Mouse (Mus musculus) midbrain, embryonic 13.5 days (tissue): Measurements from ENCODE around the gene Zmat5. TPM values are rescaled to one million over a fixed set of nuclear protein-coding genes. Genes with fewer than 3 reads are reported as not detected.
A peak's percentile ranks its signal among the peaks of the same experiment; 100 is the strongest.
"Not testable (repeated sequence)": the region's sequence is repeated elsewhere in the genome, so short reads cannot be mapped to it uniquely, and the experiment has no call there.

Experiments
- ATAC-seq: fragments of 200-750 bp; cut with Nextera tagmentation; 2 replicates; pipeline ENCODE4 v1.8.0; 2017; ENCODE audit warnings: mild to moderate bottlenecking, moderate TSS enrichment, moderate library complexity
- H3K27ac ChIP-seq: fragments of 300-500 bp; sonication (generic); 2 replicates; pipeline ENCODE4 v1.5.1; 2015; ENCODE audit warnings: inconsistent platforms, mild to moderate bottlenecking, moderate library complexity
- H3K27me3 ChIP-seq: fragments of 300-500 bp; sonication (generic); 2 replicates; pipeline ENCODE4 v1.6.1; 2015; ENCODE audit warnings: mild to moderate bottlenecking, inconsistent platforms
- H3K36me3 ChIP-seq: fragments of 300-500 bp; sonication (generic); 2 replicates; pipeline ENCODE4 v1.6.1; 2015; ENCODE audit warnings: mild to moderate bottlenecking, inconsistent platforms
- H3K4me1 ChIP-seq: fragments of 300-500 bp; sonication (generic); replicated peaks from 2 replicates; pipeline ENCODE4 v1.6.1; 2015; ENCODE audit warnings: inconsistent platforms
- H3K4me2 ChIP-seq: fragments of 300-500 bp; sonication (generic); replicated peaks from 2 replicates; pipeline ENCODE4 v1.6.1; 2015; ENCODE audit warnings: moderate library complexity, mild to moderate bottlenecking, inconsistent platforms
- H3K4me3 ChIP-seq: fragments of 300-500 bp; sonication (generic); replicated peaks from 2 replicates; pipeline ENCODE4 v1.5.1; 2015; ENCODE audit warnings: mild to moderate bottlenecking, inconsistent platforms
- H3K9ac ChIP-seq: fragments of 300-500 bp; sonication (generic); replicated peaks from 2 replicates; pipeline ENCODE4 v1.6.1; 2015; ENCODE audit warnings: mild to moderate bottlenecking, inconsistent platforms
- H3K9me3 ChIP-seq: fragments of 300-500 bp; sonication (generic); 2 replicates; pipeline ENCODE4 v1.6.1; 2016; ENCODE audit warnings: mild to moderate bottlenecking, inconsistent platforms
- WGBS: fragments of 180-500 bp; shearing (Covaris S2); methylation state at CpG from one replicate; pipeline ENCODE4 v1.1.7; 2015; 5-methylcytosine and 5-hydroxymethylcytosine counted together
- polyA plus RNA-seq: library from polyadenylated mRNA; unstranded; fragments of >200 nt; fragmentation: Nextera tagmentation; extraction: Ambion mirVana; gene quantifications from 2 replicates; pipeline ENCODE4 v1.2.1, GENCODE M21; 2015

Zmat5 gene
- polyA plus RNA-seq, 1 experiment from 2014 or later = 72.9 TPM

DNA sequence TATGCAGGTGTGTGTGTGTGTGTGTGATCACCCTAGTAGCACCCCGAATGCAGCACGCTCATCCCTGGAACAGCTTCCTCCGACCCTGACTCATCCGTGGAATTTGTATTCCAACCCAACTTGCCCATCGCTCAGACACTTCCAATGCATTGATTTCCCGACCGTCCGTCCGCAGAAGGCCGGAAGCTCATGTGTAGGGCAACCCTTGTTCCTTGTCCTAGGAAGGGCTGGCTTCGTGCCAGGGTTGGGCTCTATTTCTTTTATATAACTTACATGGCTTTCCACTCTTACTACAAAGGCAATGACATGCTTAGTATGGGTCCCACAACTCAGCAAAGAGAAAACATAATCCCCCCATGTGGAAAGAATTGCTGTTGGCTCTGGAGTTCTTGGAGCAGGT is 12.3 kb upstream of the Zmat5 start:
- no peaks in the 10 kb centered on the region for H3K36me3 ChIP-seq
- H3K4me1 ChIP-seq = no peaks in the 10 kb centered on the region
- no peak overlapping the region for H3K4me3 ChIP-seq
- H3K9ac ChIP-seq = no peak overlapping the region
- ATAC-seq = no peak
- H3K9me3 ChIP-seq = no peaks in the 10 kb centered on the region
- no peak overlapping the region for H3K27ac ChIP-seq
- no peak overlapping the region for H3K4me2 ChIP-seq
- no peaks in the 10 kb centered on the region for H3K27me3 ChIP-seq
- 81% methylated on average over 11 of the region's 11 CpGs for WGBS

DNA sequence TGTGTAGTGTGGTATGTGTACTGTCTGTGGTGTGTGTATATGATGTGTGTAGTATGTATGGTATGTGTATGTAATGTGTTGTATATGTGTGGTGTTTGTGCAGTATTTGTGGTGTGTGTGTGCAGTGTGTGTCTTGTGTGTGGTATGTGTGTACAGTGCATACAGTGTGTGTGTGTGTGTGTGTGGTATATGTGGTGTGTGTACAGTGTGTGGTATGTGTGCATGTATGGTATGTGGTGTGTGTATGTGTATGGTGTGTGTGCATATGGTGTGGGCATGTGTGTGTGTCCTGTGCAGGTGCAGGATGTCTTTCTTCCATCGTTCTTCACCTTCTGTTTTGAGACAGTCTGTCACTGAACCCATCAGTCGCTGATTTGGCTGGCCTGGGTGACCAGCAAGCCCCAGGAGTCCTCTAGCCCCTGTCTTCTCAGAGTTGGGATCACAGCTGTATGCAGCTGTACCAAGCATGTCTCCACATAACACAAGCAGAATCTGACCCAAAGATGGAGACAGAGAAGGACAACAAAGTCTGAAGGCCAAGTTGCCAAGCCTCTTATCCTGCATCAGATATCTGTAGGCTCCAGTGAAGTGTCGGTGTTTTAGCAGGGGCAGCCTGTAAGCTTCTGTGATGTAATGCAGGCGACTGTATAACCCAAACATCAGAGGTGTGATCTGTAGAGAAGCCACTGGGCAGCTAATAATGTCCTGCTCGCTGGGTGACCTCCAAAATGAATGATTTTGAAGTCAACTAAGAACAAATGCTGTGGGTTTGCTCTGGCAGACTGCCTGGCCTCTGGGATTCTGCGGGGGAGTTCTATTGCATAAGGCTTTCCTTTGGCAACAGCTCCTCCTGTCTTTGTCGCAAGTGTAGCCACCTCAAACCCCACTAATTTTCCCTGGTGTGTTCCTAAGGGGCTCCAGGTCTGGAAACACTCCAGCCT is 7.2 kb upstream of the Zmat5 start:
- Histone ChIP-seq H3K4me3 (no peak overlapping the region), H3K4me1 (no peaks in the 10 kb centered on the region), H3K9me3 (no peaks in the 10 kb centered on the region), H3K27ac (no peak overlapping the region), H3K27me3 (no peaks in the 10 kb centered on the region), H3K4me2 (no peak overlapping the region), H3K9ac (no peak overlapping the region), H3K36me3 (peaks cover 14% of the 10 kb centered on the region)
- no peak for ATAC-seq
- 61% methylated on average over 7 of the region's 7 CpGs for WGBS

DNA sequence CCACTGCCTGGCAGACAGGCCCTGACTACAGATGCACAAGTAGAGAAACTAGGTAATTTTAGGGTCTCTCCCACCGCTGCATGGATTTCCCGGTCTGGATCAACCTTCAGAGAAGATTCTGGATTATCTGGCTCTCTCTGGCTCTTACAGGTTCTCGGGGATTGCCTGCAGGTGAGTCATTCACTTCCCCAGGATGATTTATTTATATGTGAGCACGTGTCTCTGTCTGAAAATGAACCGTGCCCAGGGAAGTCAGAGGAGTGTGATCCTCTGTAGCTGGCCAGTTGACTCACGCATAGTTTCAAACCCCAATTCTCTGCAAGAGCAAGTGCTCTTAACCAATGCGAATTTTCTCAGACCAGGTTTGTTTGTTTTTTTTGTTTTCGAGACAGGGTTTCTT is 3.8 kb upstream of the Zmat5 start:
- no peak overlapping the region for H3K4me3 ChIP-seq
- H3K4me2 ChIP-seq = no peak overlapping the region
- no peak overlapping the region for H3K27ac ChIP-seq
- 88% methylated on average over 8 of the region's 8 CpGs for WGBS
- peaks cover 18% of the 10 kb centered on the region for H3K4me1 ChIP-seq
- no peak for ATAC-seq
- H3K9me3 ChIP-seq = no peaks in the 10 kb centered on the region
- H3K36me3 ChIP-seq = peaks cover 14% of the 10 kb centered on the region
- H3K9ac ChIP-seq = no peak overlapping the region
- H3K27me3 ChIP-seq = no peaks in the 10 kb centered on the region

DNA sequence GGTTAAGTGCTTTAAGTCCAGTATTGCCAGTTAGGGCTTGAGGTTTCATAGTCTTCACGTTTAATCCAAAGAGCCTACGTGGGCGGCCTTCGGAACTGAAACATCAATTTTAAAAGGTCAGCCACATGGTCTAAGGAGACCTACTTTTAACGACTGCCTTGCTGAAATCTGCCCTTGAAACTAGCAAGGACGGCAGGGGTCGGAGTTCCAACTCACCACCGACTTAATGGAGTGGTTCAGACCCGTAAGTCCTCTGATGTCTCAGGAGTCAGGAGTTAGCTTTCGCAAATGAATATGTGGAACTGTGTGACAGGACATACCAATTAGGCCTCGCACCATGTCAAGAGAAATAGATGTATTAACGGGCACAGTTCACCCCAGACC is 798 bp upstream of the Zmat5 start:
- Histone ChIP-seq H3K4me2 (peak overlapping the region; percentile 78), H3K9ac (peak overlapping the region; percentile 81), H3K9me3 (no peaks in the 10 kb centered on the region), H3K27ac (0 out of 2 replicates have a peak overlapping the region, but pooled peaks have one; percentile 26), H3K27me3 (no peaks in the 10 kb centered on the region), H3K36me3 (peaks cover 14% of the 10 kb centered on the region), H3K4me3 (peak overlapping the region; percentile 78), H3K4me1 (peaks cover 18% of the 10 kb centered on the region)
- 5% methylated on average over 12 of the region's 12 CpGs for WGBS
- no peak for ATAC-seq

DNA sequence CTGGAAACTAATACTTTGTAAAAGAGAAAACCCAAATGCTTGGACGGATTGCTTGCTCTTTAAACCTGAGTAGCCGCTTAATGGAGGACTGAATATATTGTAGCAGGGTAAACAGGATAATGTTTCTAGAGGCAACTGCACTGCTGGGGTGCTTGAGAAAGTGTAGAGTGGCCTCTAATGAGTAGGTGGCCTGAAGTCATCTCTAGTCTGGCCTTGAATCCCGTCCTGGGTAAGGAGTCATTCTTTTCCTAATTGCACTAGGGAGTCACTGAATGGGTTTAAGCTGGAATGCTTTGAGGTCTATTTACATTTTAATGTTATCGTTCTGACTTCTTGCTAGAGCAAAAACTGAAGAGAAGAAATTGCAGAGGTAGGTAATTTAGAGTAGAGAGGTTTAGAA is 700 bp downstream of the Zmat5 start:
- peaks cover 18% of the 10 kb centered on the region for H3K4me1 ChIP-seq
- H3K27me3 ChIP-seq = no peaks in the 10 kb centered on the region
- H3K9me3 ChIP-seq = no peaks in the 10 kb centered on the region
- 6% methylated on average over 4 of the region's 4 CpGs for WGBS
- ATAC-seq = no peak
- no peak overlapping the region for H3K27ac ChIP-seq
- peak overlapping the region; percentile 78 for H3K4me2 ChIP-seq
- peaks cover 14% of the 10 kb centered on the region for H3K36me3 ChIP-seq
- peak overlapping the region; percentile 78 for H3K4me3 ChIP-seq
- H3K9ac ChIP-seq = peak overlapping the region; percentile 71

DNA sequence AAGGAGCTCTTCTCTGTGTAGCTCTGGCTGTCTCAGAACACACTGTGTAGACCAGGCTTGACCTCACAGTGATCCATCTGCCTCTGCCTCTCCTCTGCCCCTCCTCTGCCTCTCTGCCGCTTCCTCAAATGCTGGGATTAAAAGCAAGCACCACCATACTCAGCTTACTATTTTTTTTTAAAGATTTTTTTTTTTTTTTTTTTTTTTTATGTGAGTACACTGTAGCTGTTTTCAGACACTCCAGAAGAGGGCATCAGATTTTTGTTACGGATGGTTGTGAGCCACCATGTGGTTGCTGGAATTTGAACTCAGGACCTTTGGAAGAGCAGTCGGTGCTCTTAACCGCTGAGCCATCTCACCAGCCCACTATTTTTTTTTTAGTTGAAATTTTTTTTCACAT is 5.7 kb downstream of the Zmat5 start:
- H3K9ac ChIP-seq, H3K4me2 ChIP-seq, H3K36me3 ChIP-seq, H3K9me3 ChIP-seq, H3K4me3 ChIP-seq, H3K27me3 ChIP-seq, H3K27ac ChIP-seq, ATAC-seq, H3K4me1 ChIP-seq: not testable (repeated sequence)
- 82% methylated on average over 4 of the region's 4 CpGs for WGBS

DNA sequence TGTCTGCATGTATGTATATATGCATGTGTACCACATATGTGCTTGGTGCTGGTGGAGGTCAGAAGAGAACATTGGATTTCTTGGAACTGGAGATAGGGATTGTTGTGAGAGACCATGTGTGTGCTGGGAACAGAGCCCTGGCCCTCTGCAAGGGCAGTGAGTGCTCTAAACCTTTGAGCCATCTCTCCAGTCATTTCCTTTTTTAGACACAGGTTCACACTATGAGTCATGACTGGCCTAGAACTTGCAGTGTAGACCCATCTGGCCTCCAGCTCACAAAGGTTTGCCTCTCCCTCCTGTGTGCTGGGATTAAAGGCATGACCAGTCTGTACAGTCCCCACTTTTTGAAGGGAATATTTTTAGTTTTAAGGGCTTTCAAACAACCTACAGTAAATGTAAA is 8.3 kb downstream of the Zmat5 start:
- H3K36me3 ChIP-seq = no peaks in the 10 kb centered on the region
- H3K4me2 ChIP-seq = no peak overlapping the region
- no peaks in the 10 kb centered on the region for H3K4me1 ChIP-seq
- H3K4me3 ChIP-seq = no peak overlapping the region
- no peak for ATAC-seq
- H3K9me3 ChIP-seq = no peaks in the 10 kb centered on the region
- H3K9ac ChIP-seq = no peak overlapping the region
- no peak overlapping the region for H3K27ac ChIP-seq
- no peaks in the 10 kb centered on the region for H3K27me3 ChIP-seq

DNA sequence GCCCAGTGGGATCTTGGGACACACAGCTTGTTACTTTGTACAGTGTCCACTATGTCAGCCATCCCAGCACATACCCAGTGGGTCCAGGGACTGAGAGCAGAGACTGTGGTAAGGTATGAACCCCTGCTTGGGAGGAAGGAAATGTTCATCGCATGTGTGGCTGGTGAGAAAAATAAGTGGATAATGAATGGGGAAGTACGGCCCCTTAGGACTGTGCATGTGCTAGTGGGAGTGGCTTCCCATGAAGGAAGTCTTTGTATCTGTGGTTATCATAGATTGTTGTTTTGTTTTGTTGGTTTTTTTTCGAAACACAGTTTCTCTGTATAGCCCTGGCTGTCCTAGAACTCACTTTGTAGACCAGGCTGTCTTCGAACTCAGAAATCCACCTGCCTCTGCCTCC is 10.2 kb downstream of the Zmat5 start:
- no peak overlapping the region for H3K9ac ChIP-seq
- H3K4me2 ChIP-seq = no peak overlapping the region
- ATAC-seq = no peak
- no peak overlapping the region for H3K27ac ChIP-seq
- H3K27me3 ChIP-seq = no peaks in the 10 kb centered on the region
- no peaks in the 10 kb centered on the region for H3K9me3 ChIP-seq
- no peaks in the 10 kb centered on the region for H3K4me1 ChIP-seq
- 92% methylated on average over 4 of the region's 4 CpGs for WGBS
- H3K4me3 ChIP-seq = no peak overlapping the region
- no peaks in the 10 kb centered on the region for H3K36me3 ChIP-seq

DNA sequence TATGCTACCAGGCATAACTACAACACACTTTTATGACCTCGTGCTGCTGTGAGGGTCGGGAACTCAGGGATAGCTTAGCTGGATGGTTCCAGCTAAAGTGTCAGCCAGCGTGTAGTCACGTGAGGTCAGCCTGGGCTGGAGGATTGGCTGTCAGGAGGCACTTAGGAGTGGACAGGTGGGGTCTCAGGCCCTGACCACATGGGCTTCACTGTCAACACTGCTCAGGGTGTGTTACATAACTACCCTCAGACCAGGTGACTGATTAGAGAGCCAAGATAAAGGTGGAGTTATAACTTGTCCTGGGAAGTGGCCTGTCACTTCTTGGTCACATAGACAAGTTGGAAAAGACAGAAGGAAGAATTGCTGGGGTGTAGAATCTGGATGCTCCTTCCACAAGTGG is 11.1 kb downstream of the Zmat5 start:
- no peak overlapping the region for H3K9ac ChIP-seq
- no peak overlapping the region for H3K4me2 ChIP-seq
- no peaks in the 10 kb centered on the region for H3K27me3 ChIP-seq
- no peak overlapping the region for H3K4me3 ChIP-seq
- H3K9me3 ChIP-seq = no peaks in the 10 kb centered on the region
- H3K36me3 ChIP-seq = no peaks in the 10 kb centered on the region
- no peak for ATAC-seq
- no peaks in the 10 kb centered on the region for H3K4me1 ChIP-seq
- WGBS = 83% methylated on average over 4 of the region's 4 CpGs
- no peak overlapping the region for H3K27ac ChIP-seq

DNA sequence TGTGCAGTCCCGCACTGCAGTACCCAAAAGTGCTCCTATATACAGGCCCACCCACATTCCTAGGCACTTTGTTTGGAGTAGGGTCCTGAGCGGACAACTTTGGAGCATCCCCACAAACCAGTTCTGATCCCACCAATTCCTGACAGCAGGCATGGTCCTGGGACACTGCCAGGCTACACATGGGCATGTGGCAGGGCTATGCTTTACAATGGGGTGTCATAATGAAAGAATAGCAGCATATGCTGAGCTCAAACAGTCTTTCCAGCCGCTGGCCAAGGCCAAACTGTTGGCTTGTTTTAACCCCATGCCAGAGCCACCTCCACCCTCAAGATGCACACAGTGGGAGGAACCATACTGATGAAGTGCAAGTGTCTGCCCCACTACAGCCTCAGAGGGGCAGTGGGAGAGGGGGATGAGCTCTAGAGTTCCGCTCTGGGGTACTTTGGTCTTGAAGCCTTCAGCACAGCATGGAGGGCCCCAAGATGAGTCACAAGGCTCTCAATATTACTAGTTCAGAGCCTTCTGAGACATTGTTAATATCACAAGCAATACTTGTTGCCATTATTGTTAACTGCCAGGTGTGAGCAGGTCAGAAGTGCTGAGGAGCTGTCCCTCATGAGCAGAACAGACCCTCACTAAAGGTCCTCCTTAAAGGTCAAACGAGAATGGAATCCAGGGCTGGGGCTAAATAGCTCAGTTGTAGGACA is 12.2 kb downstream of the Zmat5 start:
- ATAC-seq = no peak
- Histone ChIP-seq H3K4me3 (no peak overlapping the region), H3K36me3 (no peaks in the 10 kb centered on the region), H3K9ac (no peak overlapping the region), H3K4me1 (peaks cover 5% of the 10 kb centered on the region; the same call in 1 of the 2 replicates), H3K27ac (no peak overlapping the region), H3K27me3 (no peaks in the 10 kb centered on the region), H3K4me2 (no peak overlapping the region), H3K9me3 (no peaks in the 10 kb centered on the region)
- 93% methylated on average over 5 of the region's 5 CpGs for WGBS

DNA sequence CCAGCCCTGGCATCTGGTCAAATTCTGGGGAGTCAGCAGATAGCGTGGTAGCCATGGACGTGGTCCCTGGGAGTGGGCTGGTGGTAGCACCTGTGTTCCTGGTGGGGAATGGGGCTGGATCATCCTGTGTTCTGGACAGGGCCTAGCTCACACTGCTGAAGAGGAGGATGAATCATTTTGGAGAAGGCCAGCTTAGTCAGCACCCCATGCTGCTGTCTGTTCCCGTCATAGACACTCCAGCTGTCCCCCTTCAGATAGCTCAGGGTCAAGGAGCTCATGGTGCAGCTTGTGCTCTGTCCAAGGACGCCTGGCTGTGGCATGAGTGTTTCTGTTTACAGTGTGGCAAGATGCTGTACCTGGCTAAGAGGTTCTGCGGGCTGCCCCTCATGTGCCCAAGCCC is 14.1 kb downstream of the Zmat5 start:
- Histone ChIP-seq H3K27me3 (no peaks in the 10 kb centered on the region), H3K27ac (no peak overlapping the region), H3K36me3 (peaks cover 12% of the 10 kb centered on the region), H3K4me1 (peaks cover 5% of the 10 kb centered on the region; the same call in 1 of the 2 replicates), H3K9ac (no peak overlapping the region), H3K9me3 (no peaks in the 10 kb centered on the region), H3K4me2 (no peak overlapping the region), H3K4me3 (no peak overlapping the region)
- no peak for ATAC-seq
- WGBS = 87% methylated on average over 5 of the region's 5 CpGs

DNA sequence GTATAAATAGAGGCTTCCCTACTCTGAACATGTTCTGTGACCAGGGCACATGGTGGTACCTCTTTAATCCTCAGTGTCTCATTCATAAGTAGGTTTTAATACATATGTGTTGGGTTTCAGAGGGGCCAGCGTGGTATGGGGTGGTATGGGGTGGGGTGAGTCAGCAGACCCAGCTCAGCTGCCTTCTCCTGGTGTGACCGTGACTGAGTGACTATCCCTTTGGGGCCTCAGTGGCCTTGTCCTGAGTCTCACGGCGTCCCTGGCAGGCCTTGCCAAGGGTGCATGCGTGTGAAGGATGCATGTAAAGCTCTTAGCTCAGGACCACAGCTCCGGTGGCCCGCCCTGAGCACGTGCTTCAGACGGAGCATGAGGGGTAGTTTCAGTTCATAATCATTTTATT is 15.5 kb downstream of the Zmat5 start:
- H3K4me3 ChIP-seq = no peak overlapping the region
- no peaks in the 10 kb centered on the region for H3K9me3 ChIP-seq
- H3K36me3 ChIP-seq = peaks cover 26% of the 10 kb centered on the region
- no peak overlapping the region for H3K27ac ChIP-seq
- no peak overlapping the region for H3K9ac ChIP-seq
- ATAC-seq = no peak
- 91% methylated on average over 9 of the region's 9 CpGs for WGBS
- no peaks in the 10 kb centered on the region for H3K27me3 ChIP-seq
- H3K4me2 ChIP-seq = no peak overlapping the region
- H3K4me1 ChIP-seq = peaks cover 5% of the 10 kb centered on the region; the same call in 1 of the 2 replicates
